Mouse (Mus musculus): ENCODE data around the gene Adora1. TPM values are rescaled to one million over a fixed set of nuclear protein-coding genes. Genes with fewer than 3 reads are reported as not detected.
"Not testable (repeated sequence)": the region's sequence is repeated elsewhere in the genome, so short reads cannot be mapped to it uniquely, and the experiment has no call there.

The Adora1 gene
- polyA plus RNA-seq, 1 experiment from 2014 or later = 0.84 TPM

- H3K27me3 ChIP-seq (ENCODE audit: control insufficient read depth, insufficient read depth, low read length) = no peaks in the 10 kb centered on the region
- 0 out of 2 replicates have a peak, but pooled peaks cover 2% of the 10 kb centered on the region for H3K4me1 ChIP-seq (replicated peaks; ENCODE audit: control insufficient read depth, insufficient read depth, low read length)
- H3K9me3 ChIP-seq (ENCODE audit: control insufficient read depth, low read length) = no peaks in the 10 kb centered on the region
- no peak overlapping the region for H3K4me3 ChIP-seq (ENCODE audit: low read depth, low read length)
- no peak for ATAC-seq (replicated peaks; ENCODE audit: low FRiP score)
- no peak overlapping the region for H3K9ac ChIP-seq (ENCODE audit: low read length)
- no peak overlapping the region for H3K4me2 ChIP-seq (ENCODE audit: low read depth, low read length, severe bottlenecking)
- WGBS = 76% methylated on average over 9 of the region's 9 CpGs
- no peaks in the 10 kb centered on the region for H3K36me3 ChIP-seq (ENCODE audit: control insufficient read depth, insufficient read depth, low read length)
- H3K27ac ChIP-seq (ENCODE audit: low read depth, low read length) = no peak overlapping the region
- DNase-seq (ENCODE audit: low spot score) = no peak
Measured at GRCm38 (mm10) chr1:134273493-134274395, 38.5 kb upstream of the Adora1 start.

- Histone ChIP-seq H3K36me3 (ENCODE audit: control insufficient read depth, insufficient read depth, low read length) (no peaks in the 10 kb centered on the region), H3K27me3 (ENCODE audit: control insufficient read depth, insufficient read depth, low read length) (no peaks in the 10 kb centered on the region), H3K9ac (ENCODE audit: low read length) (no peak overlapping the region), H3K27ac (ENCODE audit: low read depth, low read length) (no peak overlapping the region), H3K4me1 (replicated peaks; ENCODE audit: control insufficient read depth, insufficient read depth, low read length) (0 out of 2 replicates have a peak, but pooled peaks cover 2% of the 10 kb centered on the region), H3K9me3 (ENCODE audit: control insufficient read depth, low read length) (no peaks in the 10 kb centered on the region), H3K4me3 (ENCODE audit: low read depth, low read length) (no peak overlapping the region), H3K4me2 (ENCODE audit: low read depth, low read length, severe bottlenecking) (no peak overlapping the region)
- DNase-seq (ENCODE audit: low spot score) = no peak
- ATAC-seq (replicated peaks; ENCODE audit: low FRiP score) = no peak
- WGBS = 44% methylated on average over 5 of the region's 5 CpGs
Measured at GRCm38 (mm10) chr1:134272754-134273250, 37.6 kb upstream of the Adora1 start.

GRCm38 (mm10) chr1:134270026-134270425, 34.8 kb upstream of the Adora1 start:
- H3K9ac ChIP-seq (ENCODE audit: low read length) = no peak overlapping the region
- no peak overlapping the region for H3K4me3 ChIP-seq (ENCODE audit: low read depth, low read length)
- no peak for DNase-seq (ENCODE audit: low spot score)
- H3K4me1 ChIP-seq (replicated peaks; ENCODE audit: control insufficient read depth, insufficient read depth, low read length) = 0 out of 2 replicates have a peak, but pooled peaks cover 2% of the 10 kb centered on the region
- H3K4me2 ChIP-seq (ENCODE audit: low read depth, low read length, severe bottlenecking) = no peak overlapping the region
- H3K9me3 ChIP-seq (ENCODE audit: control insufficient read depth, low read length) = no peaks in the 10 kb centered on the region
- H3K27ac ChIP-seq (ENCODE audit: low read depth, low read length) = no peak overlapping the region
- ATAC-seq (replicated peaks; ENCODE audit: low FRiP score) = no peak
- no peaks in the 10 kb centered on the region for H3K36me3 ChIP-seq (ENCODE audit: control insufficient read depth, insufficient read depth, low read length)
- 76% methylated on average over 7 of the region's 7 CpGs for WGBS
- no peaks in the 10 kb centered on the region for H3K27me3 ChIP-seq (ENCODE audit: control insufficient read depth, insufficient read depth, low read length)

GRCm38 (mm10) chr1:134265797-134266196, 30.6 kb upstream of the Adora1 start:
- Histone ChIP-seq H3K9me3 (ENCODE audit: control insufficient read depth, low read length) (no peaks in the 10 kb centered on the region), H3K9ac (ENCODE audit: low read length) (no peak overlapping the region), H3K4me3 (ENCODE audit: low read depth, low read length) (no peak overlapping the region), H3K4me1 (replicated peaks; ENCODE audit: control insufficient read depth, insufficient read depth, low read length) (no peaks in the 10 kb centered on the region), H3K4me2 (ENCODE audit: low read depth, low read length, severe bottlenecking) (no peak overlapping the region), H3K36me3 (ENCODE audit: control insufficient read depth, insufficient read depth, low read length) (no peaks in the 10 kb centered on the region), H3K27ac (ENCODE audit: low read depth, low read length) (no peak overlapping the region), H3K27me3 (ENCODE audit: control insufficient read depth, insufficient read depth, low read length) (no peaks in the 10 kb centered on the region)
- ATAC-seq (replicated peaks; ENCODE audit: low FRiP score) (no peak), DNase-seq (ENCODE audit: low spot score) (no peak)
- 44% methylated on average over 2 of the region's 2 CpGs for WGBS

GRCm38 (mm10) chr1:134264341-134264740, 29.1 kb upstream of the Adora1 start:
- Histone ChIP-seq H3K9ac (ENCODE audit: low read length) (no peak overlapping the region), H3K4me2 (ENCODE audit: low read depth, low read length, severe bottlenecking) (no peak overlapping the region), H3K4me3 (ENCODE audit: low read depth, low read length) (no peak overlapping the region), H3K27ac (ENCODE audit: low read depth, low read length) (no peak overlapping the region), H3K27me3 (ENCODE audit: control insufficient read depth, insufficient read depth, low read length) (no peaks in the 10 kb centered on the region), H3K36me3 (ENCODE audit: control insufficient read depth, insufficient read depth, low read length) (no peaks in the 10 kb centered on the region), H3K4me1 (replicated peaks; ENCODE audit: control insufficient read depth, insufficient read depth, low read length) (no peaks in the 10 kb centered on the region), H3K9me3 (ENCODE audit: control insufficient read depth, low read length) (no peaks in the 10 kb centered on the region; the same call in 1 of the 2 replicates)
- WGBS = 90% methylated on average over 6 of the region's 6 CpGs
- DNase-seq (ENCODE audit: low spot score) (no peak), ATAC-seq (replicated peaks; ENCODE audit: low FRiP score) (no peak)

GRCm38 (mm10) chr1:134249681-134250080, 14.4 kb upstream of the Adora1 start:
- 86% methylated on average over 1 of the region's 1 CpGs for WGBS
- not testable (repeated sequence) for H3K4me2 ChIP-seq (ENCODE audit: low read depth, low read length, severe bottlenecking); H3K9me3 ChIP-seq (ENCODE audit: control insufficient read depth, low read length); H3K4me1 ChIP-seq (replicated peaks; ENCODE audit: control insufficient read depth, insufficient read depth, low read length); DNase-seq (ENCODE audit: low spot score); ATAC-seq (replicated peaks; ENCODE audit: low FRiP score); H3K9ac ChIP-seq (ENCODE audit: low read length); H3K4me3 ChIP-seq (ENCODE audit: low read depth, low read length); H3K36me3 ChIP-seq (ENCODE audit: control insufficient read depth, insufficient read depth, low read length); H3K27ac ChIP-seq (ENCODE audit: low read depth, low read length); H3K27me3 ChIP-seq (ENCODE audit: control insufficient read depth, insufficient read depth, low read length)

GRCm38 (mm10) chr1:134246590-134246989, 11.4 kb upstream of the Adora1 start:
- H3K27ac ChIP-seq (ENCODE audit: low read depth, low read length) = no peak overlapping the region
- H3K9me3 ChIP-seq (ENCODE audit: control insufficient read depth, low read length) = no peaks in the 10 kb centered on the region
- H3K4me2 ChIP-seq (ENCODE audit: low read depth, low read length, severe bottlenecking) = no peak overlapping the region
- H3K36me3 ChIP-seq (ENCODE audit: control insufficient read depth, insufficient read depth, low read length) = no peaks in the 10 kb centered on the region
- 60% methylated on average over 4 of the region's 4 CpGs for WGBS
- DNase-seq (ENCODE audit: low spot score) (no peak), ATAC-seq (replicated peaks; ENCODE audit: low FRiP score) (no peak)
- H3K9ac ChIP-seq (ENCODE audit: low read length) = no peak overlapping the region
- H3K4me1 ChIP-seq (replicated peaks; ENCODE audit: control insufficient read depth, insufficient read depth, low read length) = 0 out of 2 replicates have a peak, but pooled peaks cover 2% of the 10 kb centered on the region
- H3K4me3 ChIP-seq (ENCODE audit: low read depth, low read length) = no peak overlapping the region
- H3K27me3 ChIP-seq (ENCODE audit: control insufficient read depth, insufficient read depth, low read length) = no peaks in the 10 kb centered on the region

- WGBS = 84% methylated on average over 14 of the region's 14 CpGs
- Histone ChIP-seq H3K4me2 (ENCODE audit: low read depth, low read length, severe bottlenecking) (no peak overlapping the region), H3K4me1 (replicated peaks; ENCODE audit: control insufficient read depth, insufficient read depth, low read length) (0 out of 2 replicates have a peak, but pooled peaks cover 2% of the 10 kb centered on the region), H3K4me3 (ENCODE audit: low read depth, low read length) (no peak overlapping the region), H3K27me3 (ENCODE audit: control insufficient read depth, insufficient read depth, low read length) (no peaks in the 10 kb centered on the region), H3K9ac (ENCODE audit: low read length) (no peak overlapping the region), H3K27ac (ENCODE audit: low read depth, low read length) (no peak overlapping the region), H3K9me3 (ENCODE audit: control insufficient read depth, low read length) (no peaks in the 10 kb centered on the region), H3K36me3 (ENCODE audit: control insufficient read depth, insufficient read depth, low read length) (no peaks in the 10 kb centered on the region)
- no peak for ATAC-seq (replicated peaks; ENCODE audit: low FRiP score)
- no peak for DNase-seq (ENCODE audit: low spot score)
Measured at GRCm38 (mm10) chr1:134245004-134245717, 9.9 kb upstream of the Adora1 start.
